In the genomic region with DNA sequence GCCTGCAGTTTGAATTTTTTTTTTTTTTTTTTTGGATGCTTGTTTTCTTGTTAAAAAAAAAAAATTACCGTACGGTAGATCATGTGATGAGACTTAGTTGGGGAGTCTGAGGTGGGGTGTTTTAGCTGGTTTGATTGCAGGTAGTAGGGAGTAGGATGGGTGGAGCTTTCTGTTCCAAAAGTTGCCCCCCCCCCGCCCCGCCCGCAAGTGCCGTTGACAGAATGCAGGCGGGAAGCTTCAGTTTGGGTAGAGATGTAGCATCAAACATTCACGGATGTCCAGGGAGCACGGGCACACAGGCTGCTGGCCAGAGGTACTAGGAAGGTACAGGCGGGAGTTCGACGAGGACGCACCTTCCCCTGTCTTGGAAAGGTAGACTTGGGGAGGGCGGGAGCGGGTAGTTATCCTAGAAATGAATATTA, we compare ENCODE assay signal across 8 mouse cellular contexts. TPM values are rescaled to one million over a fixed set of nuclear protein-coding genes. Genes with fewer than 3 reads are reported as not detected.
DNase-seq lines count a peak whose midpoint lies in the region; ATAC-seq and TF ChIP-seq lines count a peak whose summit lies in the region.

No protein-coding gene starts in this region.

- ATAC-seq in embryonic facial prominence, embryonic 14.5 days (ENCODE audit: low read depth) = peak; percentile 31
- peak; percentile 46 for ATAC-seq in hindbrain, embryonic 12.5 days (ENCODE audit: low FRiP score)
- peak; percentile 59; the same call in 1 of the 2 replicates for ATAC-seq in limb, embryonic 15.5 days (ENCODE audit: insufficient number of reproducible peaks, low FRiP score, low TSS enrichment, low read depth)

- no peaks in the 10 kb centered on the region for H3K27me3 ChIP-seq in thymus, adult 2 months (ENCODE audit: control insufficient read depth, insufficient read depth, low read length)
- no peaks in the 10 kb centered on the region for H3K27me3 ChIP-seq in embryonic facial prominence, embryonic 14.5 days (replicated peaks; ENCODE audit: control insufficient read depth, insufficient read depth, low read length)
- H3K27me3 ChIP-seq in hindbrain, embryonic 12.5 days = no peaks in the 10 kb centered on the region
- H3K27me3 ChIP-seq in limb, embryonic 15.5 days = no peaks in the 10 kb centered on the region
- H3K27me3 ChIP-seq in myocyte (ENCODE audit: control insufficient read depth, insufficient read depth, insufficient read length) = no peaks in the 10 kb centered on the region

- H3K4me1 ChIP-seq in thymus, adult 2 months (replicated peaks; ENCODE audit: control insufficient read depth, insufficient read depth, low read length) = peaks cover 18% of the 10 kb centered on the region
- H3K4me1 ChIP-seq in embryonic facial prominence, embryonic 14.5 days (ENCODE audit: control insufficient read depth, insufficient read depth, low read length) = peaks cover 7% of the 10 kb centered on the region
- H3K4me1 ChIP-seq in hindbrain, embryonic 12.5 days = peaks cover 31% of the 10 kb centered on the region
- peaks cover 30% of the 10 kb centered on the region for H3K4me1 ChIP-seq in limb, embryonic 15.5 days

- peak overlapping the region; percentile 87 for H3K9ac ChIP-seq in embryonic facial prominence, embryonic 14.5 days (ENCODE audit: low read depth, low read length)
- H3K9ac ChIP-seq in hindbrain, embryonic 12.5 days = peak overlapping the region; percentile 57
- peak overlapping the region; percentile 18; the same call in 1 of the 2 replicates for H3K9ac ChIP-seq in limb, embryonic 15.5 days

- no peaks in the 10 kb centered on the region; the same call in 1 of the 2 replicates for H3K36me3 ChIP-seq in thymus, adult 2 months (ENCODE audit: control insufficient read depth, insufficient read depth, low read length)
- H3K36me3 ChIP-seq in embryonic facial prominence, embryonic 14.5 days (ENCODE audit: control insufficient read depth, insufficient read depth, low read length) = peaks cover 1% of the 10 kb centered on the region; the same call in 1 of the 2 replicates
- no peaks in the 10 kb centered on the region for H3K36me3 ChIP-seq in hindbrain, embryonic 12.5 days
- no peaks in the 10 kb centered on the region for H3K36me3 ChIP-seq in limb, embryonic 15.5 days
- H3K36me3 ChIP-seq in myocyte (ENCODE audit: control insufficient read depth, insufficient read depth) = peaks cover 10% of the 10 kb centered on the region

- under 1% methylated on average over 15 of the region's 15 CpGs for WGBS in thymus, adult 2 months
- WGBS in embryonic facial prominence, embryonic 14.5 days = under 1% methylated on average over 15 of the region's 15 CpGs
- 0% methylated on average over 15 of the region's 15 CpGs for WGBS in hindbrain, embryonic 12.5 days
- under 1% methylated on average over 15 of the region's 15 CpGs for WGBS in limb, embryonic 15.5 days

- no peak for TF ChIP-seq POLR2A in thymus, adult 2 months (IDR thresholded peaks at IDR 0.05; ENCODE audit: control insufficient read depth, extremely low read depth, insufficient read depth, low read length, poor library complexity)
- TF ChIP-seq POLR2A in myocyte (IDR thresholded peaks at IDR 0.05; ENCODE audit: insufficient read length, low read depth) = peak; percentile 82

- peak overlapping the region; percentile 94 for H3K4me2 ChIP-seq in embryonic facial prominence, embryonic 14.5 days (ENCODE audit: low read depth, low read length)
- peak overlapping the region; percentile 94 for H3K4me2 ChIP-seq in hindbrain, embryonic 12.5 days (replicated peaks)
- peak overlapping the region; percentile 79 for H3K4me2 ChIP-seq in limb, embryonic 15.5 days
- peak overlapping the region; percentile 56 for H3K4me2 ChIP-seq in myocyte (ENCODE audit: low read depth)

- no peak for TF ChIP-seq CTCF in thymus, adult 2 months (IDR thresholded peaks at IDR 0.05; ENCODE audit: borderline replicate concordance, control insufficient read depth, extremely low read depth, insufficient read depth, low read length, poor library complexity)

- H3K79me2 ChIP-seq in myocyte (ENCODE audit: control insufficient read depth, insufficient read depth) = peaks cover 72% of the 10 kb centered on the region

- peak overlapping the region; percentile 82 for H3ac ChIP-seq in myocyte (ENCODE audit: control insufficient read depth, insufficient read length)

- H3K4me3 ChIP-seq in thymus, adult 2 months (ENCODE audit: control insufficient read depth, insufficient read depth, low read length) = peak overlapping the region; percentile 99
- H3K4me3 ChIP-seq in embryonic facial prominence, embryonic 14.5 days (ENCODE audit: low read depth, low read length) = peak overlapping the region; percentile 61
- H3K4me3 ChIP-seq in hindbrain, embryonic 12.5 days = peak overlapping the region; percentile 59
- peak overlapping the region; percentile 58 for H3K4me3 ChIP-seq in limb, embryonic 15.5 days
- H3K4me3 ChIP-seq in myocyte = peak overlapping the region; percentile 81

- peak overlapping the region; percentile 95 for H3K27ac ChIP-seq in thymus, adult 2 months (ENCODE audit: control insufficient read depth, insufficient read depth, low read length)
- peak overlapping the region; percentile 99 for H3K27ac ChIP-seq in embryonic facial prominence, embryonic 14.5 days (replicated peaks; ENCODE audit: low read depth, low read length)
- H3K27ac ChIP-seq in hindbrain, embryonic 12.5 days = peak overlapping the region; percentile 98
- H3K27ac ChIP-seq in limb, embryonic 15.5 days = peak overlapping the region; percentile 100

- DNase-seq in thymus, adult 2 months = peak; percentile 47
- no peak for DNase-seq in thymus, postnatal 0 days (ENCODE audit: low spot score)
- DNase-seq in embryonic facial prominence, embryonic 14.5 days (ENCODE audit: low spot score) = no peak
- no peak for DNase-seq in layer of hippocampus, adult 11-12 months (ENCODE audit: low spot score)
- no peak for DNase-seq in right cerebral cortex, postnatal 4 days

- H3K9me3 ChIP-seq in embryonic facial prominence, embryonic 14.5 days (ENCODE audit: control insufficient read depth, low read length) = no peaks in the 10 kb centered on the region
- no peaks in the 10 kb centered on the region for H3K9me3 ChIP-seq in hindbrain, embryonic 12.5 days (replicated peaks)
- no peaks in the 10 kb centered on the region for H3K9me3 ChIP-seq in limb, embryonic 15.5 days

TF ChIP-seq in myocyte, 11 proteins besides CTCF, POLR2A, EP300 and RAD21:
- no peak for TF ChIP-seq MYOD1 (IDR thresholded peaks at IDR 0.05; ENCODE audit: control insufficient read depth in 1 of 3, insufficient read length in 2 of 3, low read depth in 2 of 3)
- TF ChIP-seq E2F4 (IDR thresholded peaks at IDR 0.05; ENCODE audit: insufficient read depth) = peak; percentile 56
- TF ChIP-seq POLR2AphosphoS2 (IDR thresholded peaks at IDR 0.05; ENCODE audit: insufficient read length, low read depth) = peak; percentile 82
- no peak for TF ChIP-seq MYOG (IDR thresholded peaks at IDR 0.05; ENCODE audit: control insufficient read depth in 1 of 3, insufficient read depth in 1 of 3, insufficient read length in 2 of 3, low read depth in 2 of 3)
- no peak for TF ChIP-seq USF1 (IDR thresholded peaks at IDR 0.05; ENCODE audit: low read depth)

RNA-seq across cellular contexts. Expression of gene Cdkn1b, which starts 8.7 kb away (rescaled TPM):
- 65.2 and 82.5 TPM in 2 replicates for polyA plus RNA-seq in thymus, adult 2 months (2012; rRNA removed)
- polyA plus RNA-seq in thymus, postnatal 0 days (2015; fragmentation: Nextera tagmentation; extraction: Ambion mirVana) = 53.0 and 58.8 TPM in 2 replicates
- 17.3 and 17.6 TPM in 2 replicates for polyA plus RNA-seq in embryonic facial prominence, embryonic 14.5 days (2014; fragmentation: Nextera tagmentation; extraction: Ambion mirVana)
- 24.9 and 25.7 TPM in 2 replicates for polyA plus RNA-seq in hindbrain, embryonic 12.5 days (2016; fragmentation: Nextera tagmentation; extraction: Ambion mirVana)
- 19.4 and 20.5 TPM in 2 replicates for polyA plus RNA-seq in limb, embryonic 15.5 days (2015; fragmentation: Nextera tagmentation; extraction: Ambion mirVana)
- polyA plus RNA-seq in myocyte (2012; fragmentation: generic; extraction: Trizol) = 27.7 TPM

RNA-seq across cellular contexts. Expression of gene Gpr19, which starts 30.5 kb away (rescaled TPM):
- polyA plus RNA-seq in thymus, adult 2 months (2012; rRNA removed) = 14.7 and 15.6 TPM in 2 replicates
- 11.8 and 11.9 TPM in 2 replicates for polyA plus RNA-seq in thymus, postnatal 0 days (2015; fragmentation: Nextera tagmentation; extraction: Ambion mirVana)
- polyA plus RNA-seq in embryonic facial prominence, embryonic 14.5 days (2014; fragmentation: Nextera tagmentation; extraction: Ambion mirVana) = 8.0 and 8.8 TPM in 2 replicates
- polyA plus RNA-seq in hindbrain, embryonic 12.5 days (2016; fragmentation: Nextera tagmentation; extraction: Ambion mirVana) = 31.3 and 31.8 TPM in 2 replicates
- polyA plus RNA-seq in limb, embryonic 15.5 days (2015; fragmentation: Nextera tagmentation; extraction: Ambion mirVana) = 7.2 and 7.7 TPM in 2 replicates
- polyA plus RNA-seq in myocyte (2012; fragmentation: generic; extraction: Trizol) = 2.2 TPM

RNA-seq across cellular contexts. Expression of gene Apold1, which starts 52.6 kb away (rescaled TPM):
- polyA plus RNA-seq in thymus, adult 2 months (2012; rRNA removed) = 1.1 and 1.6 TPM in 2 replicates
- polyA plus RNA-seq in thymus, postnatal 0 days (2015; fragmentation: Nextera tagmentation; extraction: Ambion mirVana) = 3.2 and 4.4 TPM in 2 replicates
- 5.4 and 5.5 TPM in 2 replicates for polyA plus RNA-seq in embryonic facial prominence, embryonic 14.5 days (2014; fragmentation: Nextera tagmentation; extraction: Ambion mirVana)
- 4.5 TPM in 2 replicates for polyA plus RNA-seq in hindbrain, embryonic 12.5 days (2016; fragmentation: Nextera tagmentation; extraction: Ambion mirVana)
- 5.4 and 5.9 TPM in 2 replicates for polyA plus RNA-seq in limb, embryonic 15.5 days (2015; fragmentation: Nextera tagmentation; extraction: Ambion mirVana)
- 0.12 TPM for polyA plus RNA-seq in myocyte (2012; fragmentation: generic; extraction: Trizol)

Comparison
In these comparisons a context has a peak if more than half of its experiments do, and no peak if none do; other contexts are left out.
1. H3K9ac ChIP-seq: peak in every context shown above with its lines; median percentile 87 in embryonic facial prominence, embryonic 14.5 days; 57 in hindbrain, embryonic 12.5 days; 18 in limb, embryonic 15.5 days.